Mouse (Mus musculus): ENCODE measurements at regions not wholly inside any gene's neighbourhood (a gene's known extent, or its start where the extent isn't known, plus 50 kb on each side); places are given as distances from the start of the nearest gene placed in this dataset.
"Not testable (repeated sequence)": the region's sequence is repeated elsewhere in the genome, so short reads cannot be mapped to it uniquely, and the experiment has no call there.

- intact Hi-C loops (cut with DNase I) = no loop called here
- no peak for DNase-seq
Observed at GRCm38 (mm10) chr9:97297538-97297937, 72.2 kb downstream of the Trim42 start.

- intact Hi-C loops (cut with DNase I) = no loop called here
- no peak for DNase-seq
Observed at GRCm38 (mm10) chr9:97295770-97296169, 74.0 kb downstream of the Trim42 start.

GRCm38 (mm10) chr9:97291870-97292269 is 77.9 kb downstream of the Trim42 start:
- intact Hi-C loops (cut with DNase I) = no loop called here
- no peak for DNase-seq

GRCm38 (mm10) chr9:97284282-97284802 is 85.4 kb downstream of the Trim42 start:
- no peak for DNase-seq
- intact Hi-C loops (cut with DNase I) = no loop called here

- DNase-seq = no peak
- intact Hi-C loops (cut with DNase I) = no loop called here
Observed at GRCm38 (mm10) chr9:97282090-97282489, 87.7 kb downstream of the Trim42 start.

GRCm38 (mm10) chr9:97275449-97275848 is 94.3 kb downstream of the Trim42 start:
- DNase-seq; intact Hi-C loops (cut with DNase I): not testable (repeated sequence)

- intact Hi-C loops (cut with DNase I) = no loop called here
- no peak for DNase-seq
Observed at GRCm38 (mm10) chr9:97273891-97274290, 95.9 kb downstream of the Trim42 start.

GRCm38 (mm10) chr9:97272061-97272460 is 97.7 kb downstream of the Trim42 start:
- intact Hi-C loops (cut with DNase I) = no loop called here
- DNase-seq = no peak

GRCm38 (mm10) chr9:97247621-97248020 is 122.1 kb downstream of the Trim42 start:
- intact Hi-C loops (cut with DNase I) = no loop called here

GRCm38 (mm10) chr9:97226074-97226473 is 115.1 kb upstream of the Slc25a36 start:
- DNase-seq = no peak
- intact Hi-C loops (cut with DNase I) = no loop called here

More at GRCm38 (mm10) chr9:97247621-97248020, 122.1 kb downstream of the Trim42 start:
- no peak for DNase-seq

- no peak for DNase-seq
- intact Hi-C loops (cut with DNase I) = no loop called here
Observed at GRCm38 (mm10) chr9:97224549-97224948, 113.6 kb upstream of the Slc25a36 start.

GRCm38 (mm10) chr9:97214806-97215205 is 103.8 kb upstream of the Slc25a36 start:
- no peak for DNase-seq
- intact Hi-C loops (cut with DNase I) = no loop called here

- DNase-seq = no peak
- intact Hi-C loops (cut with DNase I) = no loop called here
Observed at GRCm38 (mm10) chr9:97190321-97190860, 79.4 kb upstream of the Slc25a36 start.

GRCm38 (mm10) chr9:97189646-97190045 is 78.7 kb upstream of the Slc25a36 start:
- intact Hi-C loops (cut with DNase I) = no loop called here
- DNase-seq = no peak

- DNase-seq = no peak
- intact Hi-C loops (cut with DNase I) = no loop called here
Observed at GRCm38 (mm10) chr9:97188616-97189330, 77.8 kb upstream of the Slc25a36 start.

- DNase-seq = no peak
- intact Hi-C loops (cut with DNase I) = loop anchor here (5.0 kb wide), 1 partner anchor 149 kb away; no protein-coding TSS in a partner anchor
Observed at GRCm38 (mm10) chr9:97173230-97173951, 62.4 kb upstream of the Slc25a36 start.

GRCm38 (mm10) chr9:97172075-97172474 is 61.1 kb upstream of the Slc25a36 start:
- intact Hi-C loops (cut with DNase I) = loop anchor here (5.0 kb wide), 1 partner anchor 150 kb away; no protein-coding TSS in a partner anchor
- DNase-seq = no peak

- no peak for DNase-seq
- intact Hi-C loops (cut with DNase I) = loop anchor here (5.0 kb wide), 1 partner anchor 151 kb away; no protein-coding TSS in a partner anchor
Observed at GRCm38 (mm10) chr9:97171484-97171883, 60.5 kb upstream of the Slc25a36 start.

GRCm38 (mm10) chr9:97170836-97171235 is 59.9 kb upstream of the Slc25a36 start:
- intact Hi-C loops (cut with DNase I) = loop anchor here (5.0 kb wide), 1 partner anchor 151 kb away; no protein-coding TSS in a partner anchor
- DNase-seq = no peak

- no peak for DNase-seq
- intact Hi-C loops (cut with DNase I) = loop anchor here (5.0 kb wide), 4 partner anchors 60 to 245 kb away; no protein-coding TSS in a partner anchor
Observed at GRCm38 (mm10) chr9:97162465-97162864, 51.5 kb upstream of the Slc25a36 start.
